Mouse (Mus musculus) kidney, postnatal 0 days (tissue): ENCODE measurements at regions not wholly inside any gene's neighbourhood (a gene's known extent, or its start where the extent isn't known, plus 50 kb on each side); places are given as distances from the start of the nearest gene placed in this dataset.

Experiments
- ATAC-seq: fragments of 200-750 bp; cut with Nextera tagmentation; replicated peaks from 2 replicates; pipeline ENCODE4 v1.8.0; 2017; ENCODE audit warnings: low read depth, moderate number of reproducible peaks, moderate TSS enrichment, moderate library complexity; ENCODE audit not compliant: low FRiP score
- DNase-seq: peaks from one replicate; pipeline ENCODE4 v3.0.0-alpha.2; 2016; ENCODE audit warnings: low spot score
- H3K27ac ChIP-seq: fragments of 300-500 bp; sonication (generic); 2 replicates; pipeline ENCODE4 v1.5.1; 2014; ENCODE audit warnings: mild to moderate bottlenecking
- H3K27me3 ChIP-seq: fragments of 300-500 bp; sonication (generic); 2 replicates; pipeline ENCODE4 v1.6.1; 2014; ENCODE audit warnings: low read length, mixed read lengths; ENCODE audit not compliant: insufficient read depth
- H3K36me3 ChIP-seq: fragments of 300-500 bp; sonication (generic); 2 replicates; pipeline ENCODE4 v1.6.1; 2014; ENCODE audit warnings: low read length, mixed read lengths; ENCODE audit not compliant: insufficient read depth
- H3K4me1 ChIP-seq: fragments of 300-500 bp; sonication (generic); replicated peaks from 2 replicates; pipeline ENCODE4 v1.6.1; 2014; ENCODE audit warnings: antibody characterized with exemption, low read length, mixed read lengths; ENCODE audit not compliant: insufficient read depth
- H3K4me2 ChIP-seq: fragments of 300-500 bp; sonication (generic); 2 replicates; pipeline ENCODE4 v1.6.1; 2014; ENCODE audit warnings: mild to moderate bottlenecking, low read length, moderate library complexity, mixed read lengths
- H3K4me3 ChIP-seq: fragments of 300-500 bp; sonication (generic); replicated peaks from 2 replicates; pipeline ENCODE4 v1.5.1; 2014; ENCODE audit warnings: low read depth, low read length
- H3K9ac ChIP-seq: fragments of 300-500 bp; sonication (generic); 2 replicates; pipeline ENCODE4 v1.6.1; 2014; ENCODE audit warnings: low read depth, low read length
- H3K9me3 ChIP-seq: fragments of 300-500 bp; sonication (generic); replicated peaks from 2 replicates; pipeline ENCODE4 v1.6.1; 2016; ENCODE audit warnings: low read length, inconsistent platforms, mixed read lengths
- CTCF ChIP-seq: IDR thresholded peaks from 2 replicates; pipeline ENCODE4 v1.5.1; 2016; ENCODE audit warnings: antibody characterized with exemption, low read depth, mild to moderate bottlenecking, moderate library complexity
- WGBS: fragments of 180-500 bp; shearing (Covaris S2); extraction: QIAGEN DNeasy Blood & Tissue Kit; methylation state at CpG from one replicate; pipeline ENCODE4 v1.1.7; 2014; 5-methylcytosine and 5-hydroxymethylcytosine counted together

DNA sequence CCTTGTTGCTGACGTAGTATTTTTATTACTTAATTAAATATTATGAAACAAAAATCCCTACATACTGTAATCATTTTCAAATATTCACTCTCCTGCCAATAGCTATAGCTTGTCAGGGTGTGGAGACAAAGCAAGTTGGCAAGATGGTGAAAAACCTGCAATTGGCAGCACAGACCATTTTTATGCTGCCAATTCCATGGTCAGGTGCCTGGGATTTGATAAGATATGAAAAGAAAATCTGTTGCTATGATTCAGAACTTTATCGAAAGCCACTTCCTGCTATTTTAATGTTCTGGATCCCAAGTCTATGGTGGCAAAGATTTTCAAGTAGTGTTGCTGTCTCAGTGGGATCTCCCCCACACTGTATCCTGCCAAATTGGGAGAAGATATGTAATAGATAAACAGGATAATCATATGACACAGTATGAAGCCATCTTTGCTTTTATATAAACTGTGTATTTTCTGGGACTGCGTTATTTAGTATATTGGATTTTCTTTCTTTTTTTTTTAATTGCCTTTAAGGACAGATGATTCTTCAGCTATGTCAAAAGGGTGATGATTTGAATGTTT, 165.3 kb upstream of the Lrrc3b start:
- TF ChIP-seq CTCF, result no peak
- no peak overlapping the region for H3K4me2 ChIP-seq
- H3K9me3 ChIP-seq, result no peaks in the 10 kb centered on the region
- H3K4me1 ChIP-seq, result no peaks in the 10 kb centered on the region
- WGBS, result 88% methylated on average over 3 of the region's 3 CpGs
- DNase-seq (no peak), ATAC-seq (no peak)
- H3K9ac ChIP-seq, result no peak overlapping the region
- H3K36me3 ChIP-seq, result no peaks in the 10 kb centered on the region
- H3K27ac ChIP-seq, result no peak overlapping the region
- no peak overlapping the region for H3K4me3 ChIP-seq
- no peaks in the 10 kb centered on the region for H3K27me3 ChIP-seq

DNA sequence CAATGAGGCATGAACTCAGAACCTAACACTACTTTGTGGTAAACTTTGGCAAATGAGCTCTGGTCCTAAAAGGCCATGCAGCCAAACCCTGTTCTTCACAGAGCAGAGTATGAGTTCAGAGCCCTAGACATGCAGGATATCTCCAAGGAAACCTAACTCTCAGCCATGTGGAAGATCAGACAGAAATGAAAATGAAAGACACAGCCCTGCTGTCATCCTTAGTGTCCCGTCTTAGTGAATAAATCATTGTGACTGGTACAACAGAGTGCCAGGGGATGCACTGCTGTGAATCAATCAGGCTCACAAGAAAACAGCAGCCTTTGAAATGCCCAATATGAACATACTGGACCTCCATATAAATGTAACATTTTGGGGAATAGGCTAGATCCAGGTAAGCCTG, 171.4 kb upstream of the Lrrc3b start:
- ATAC-seq (no peak), DNase-seq (no peak)
- 25% methylated on average over 1 of the region's 1 CpGs for WGBS
- Histone ChIP-seq H3K36me3 (no peaks in the 10 kb centered on the region), H3K4me1 (no peaks in the 10 kb centered on the region), H3K4me3 (no peak overlapping the region), H3K27ac (no peak overlapping the region), H3K9me3 (no peaks in the 10 kb centered on the region), H3K4me2 (no peak overlapping the region), H3K27me3 (no peaks in the 10 kb centered on the region), H3K9ac (no peak overlapping the region)
- no peak for TF ChIP-seq CTCF

DNA sequence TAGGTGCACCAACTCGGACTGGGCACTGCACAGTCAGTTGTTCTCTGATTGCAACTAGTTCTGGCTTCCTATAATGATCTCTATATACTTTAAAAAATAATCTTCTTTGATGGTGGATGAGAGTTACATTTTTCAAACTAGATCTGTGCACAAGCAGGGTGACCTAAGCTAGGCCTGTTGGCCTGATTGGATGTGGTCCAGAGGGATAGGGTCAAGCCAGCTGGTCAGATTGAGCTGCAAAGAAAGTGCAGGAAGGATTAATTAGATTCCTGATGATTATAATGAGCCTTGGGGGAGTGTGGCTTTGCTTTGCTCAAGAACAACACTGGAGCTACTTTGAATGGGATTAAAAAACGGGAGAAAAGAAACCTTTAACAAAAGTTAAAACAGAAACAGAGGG, 195.8 kb upstream of the Lrrc3b start:
- no peak for TF ChIP-seq CTCF
- WGBS, result 46% methylated on average over 2 of the region's 2 CpGs
- no peak overlapping the region for H3K4me2 ChIP-seq
- DNase-seq (no peak), ATAC-seq (no peak)
- no peaks in the 10 kb centered on the region for H3K4me1 ChIP-seq
- no peak overlapping the region for H3K9ac ChIP-seq
- no peaks in the 10 kb centered on the region for H3K36me3 ChIP-seq
- no peak overlapping the region for H3K4me3 ChIP-seq
- H3K27ac ChIP-seq, result no peak overlapping the region
- no peaks in the 10 kb centered on the region for H3K9me3 ChIP-seq
- no peaks in the 10 kb centered on the region for H3K27me3 ChIP-seq

DNA sequence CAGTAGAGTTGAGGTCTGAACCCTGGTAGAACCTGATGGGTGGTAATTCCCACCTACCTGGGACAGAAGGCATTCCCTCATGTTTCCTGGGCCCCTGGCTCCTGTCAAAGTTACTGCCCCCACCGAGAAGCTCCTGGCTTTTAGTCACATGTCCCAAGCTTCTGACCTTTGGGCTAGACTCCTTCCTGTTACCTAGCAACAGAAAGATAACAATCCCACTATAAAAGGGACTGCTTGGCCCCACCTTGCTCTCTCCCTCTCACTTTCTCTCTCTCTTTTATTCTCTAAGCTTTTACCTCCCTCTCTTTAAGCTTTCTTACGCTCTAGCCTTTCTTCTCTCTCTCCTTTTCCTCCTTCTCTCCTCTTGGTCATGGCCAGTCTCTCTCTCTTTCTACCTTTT, 198.9 kb upstream of the Lrrc3b start:
- H3K4me1 ChIP-seq, result no peaks in the 10 kb centered on the region
- no peak for DNase-seq
- H3K36me3 ChIP-seq, result no peaks in the 10 kb centered on the region
- no peaks in the 10 kb centered on the region for H3K9me3 ChIP-seq
- 81% methylated on average over 2 of the region's 2 CpGs for WGBS
- H3K27me3 ChIP-seq, result no peaks in the 10 kb centered on the region
- H3K4me3 ChIP-seq, result no peak overlapping the region
- no peak overlapping the region for H3K27ac ChIP-seq
- no peak for TF ChIP-seq CTCF
- no peak overlapping the region for H3K9ac ChIP-seq
- ATAC-seq, result no peak
- H3K4me2 ChIP-seq, result no peak overlapping the region

DNA sequence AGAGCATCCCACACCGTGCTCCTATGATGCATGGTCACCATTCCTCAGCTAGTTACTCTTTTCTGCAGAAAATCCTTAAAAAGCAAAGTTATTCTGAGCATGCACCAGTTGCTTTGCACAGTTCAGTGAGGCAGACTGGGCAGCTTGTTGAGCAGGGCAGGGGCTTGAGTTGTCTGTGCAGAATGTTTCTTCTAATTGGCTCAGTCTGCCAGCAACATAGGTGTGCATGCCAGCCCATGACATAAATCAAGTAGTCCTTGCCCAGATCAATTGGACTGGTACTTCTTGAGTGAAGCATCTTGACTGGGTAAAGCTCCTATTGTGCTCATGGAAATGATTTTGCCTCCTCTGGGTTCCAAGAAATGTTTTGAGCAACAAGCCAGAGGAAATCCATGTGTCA, 200.1 kb upstream of the Lrrc3b start:
- 84% methylated on average over 1 of the region's 1 CpGs for WGBS
- Histone ChIP-seq H3K4me3 (no peak overlapping the region), H3K4me1 (no peaks in the 10 kb centered on the region), H3K27ac (no peak overlapping the region), H3K9me3 (no peaks in the 10 kb centered on the region), H3K27me3 (no peaks in the 10 kb centered on the region), H3K36me3 (no peaks in the 10 kb centered on the region), H3K9ac (no peak overlapping the region), H3K4me2 (no peak overlapping the region)
- DNase-seq (no peak), ATAC-seq (no peak)
- no peak for TF ChIP-seq CTCF

DNA sequence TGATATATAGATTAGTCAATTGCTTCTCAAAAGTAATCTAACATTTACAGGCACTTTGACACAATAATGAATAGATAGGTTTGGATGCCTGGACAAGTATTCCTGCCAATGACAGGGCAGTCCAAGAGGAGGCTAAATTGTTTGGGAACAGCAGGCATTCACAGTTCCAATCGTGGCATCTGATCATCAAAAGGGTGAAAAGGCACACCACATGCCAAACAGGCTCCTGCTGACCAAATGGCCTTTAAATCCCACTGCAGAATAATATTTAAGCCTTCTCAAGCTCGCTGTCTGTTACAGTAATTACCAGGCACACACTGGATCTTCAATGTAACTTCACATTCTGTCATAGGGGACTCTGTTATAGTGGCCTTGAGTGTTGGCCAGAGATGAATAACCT, 222.1 kb upstream of the Lrrc3b start:
- ATAC-seq (no peak), DNase-seq (no peak)
- no peak overlapping the region for H3K9ac ChIP-seq
- no peak overlapping the region for H3K4me3 ChIP-seq
- WGBS, result 54% methylated on average over 2 of the region's 2 CpGs
- H3K4me1 ChIP-seq, result no peaks in the 10 kb centered on the region
- H3K36me3 ChIP-seq, result no peaks in the 10 kb centered on the region
- no peaks in the 10 kb centered on the region for H3K27me3 ChIP-seq
- no peak for TF ChIP-seq CTCF
- H3K4me2 ChIP-seq, result no peak overlapping the region
- no peak overlapping the region for H3K27ac ChIP-seq
- H3K9me3 ChIP-seq, result no peaks in the 10 kb centered on the region

DNA sequence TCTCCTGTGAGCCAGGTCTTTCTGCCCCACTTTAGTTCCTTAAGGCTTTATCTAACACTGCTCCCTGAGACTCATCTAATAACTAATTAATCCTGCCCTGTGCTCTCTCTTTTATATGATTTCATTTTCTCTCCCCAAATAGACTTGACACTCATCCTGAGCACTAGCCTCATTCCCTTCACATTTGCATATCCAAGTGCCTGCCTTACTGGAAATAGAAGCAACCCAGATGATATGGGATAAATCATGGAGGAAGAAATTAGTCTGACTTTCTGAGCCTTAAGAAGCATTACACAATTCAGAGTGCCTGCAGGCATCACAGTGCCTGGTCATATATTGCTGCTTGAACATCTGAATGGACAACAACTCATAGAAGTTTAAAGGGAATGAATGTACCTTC, 233.5 kb upstream of the Lrrc3b start:
- no peak overlapping the region for H3K27ac ChIP-seq
- H3K4me3 ChIP-seq, result no peak overlapping the region
- H3K4me1 ChIP-seq, result no peaks in the 10 kb centered on the region
- TF ChIP-seq CTCF, result no peak
- H3K36me3 ChIP-seq, result no peaks in the 10 kb centered on the region
- ATAC-seq (no peak), DNase-seq (no peak)
- no peaks in the 10 kb centered on the region for H3K9me3 ChIP-seq
- H3K4me2 ChIP-seq, result no peak overlapping the region
- H3K9ac ChIP-seq, result no peak overlapping the region
- H3K27me3 ChIP-seq, result no peaks in the 10 kb centered on the region
